Mouse (Mus musculus): ENCODE data around the gene Kcnip4.

Gene Kcnip4

GRCm38 (mm10) chr5:49356381-49356780 lies 168.3 kb downstream of the Kcnip4 start:
- in situ Hi-C loops (cut with MboI, MseI) = no loop called here

DNA sequence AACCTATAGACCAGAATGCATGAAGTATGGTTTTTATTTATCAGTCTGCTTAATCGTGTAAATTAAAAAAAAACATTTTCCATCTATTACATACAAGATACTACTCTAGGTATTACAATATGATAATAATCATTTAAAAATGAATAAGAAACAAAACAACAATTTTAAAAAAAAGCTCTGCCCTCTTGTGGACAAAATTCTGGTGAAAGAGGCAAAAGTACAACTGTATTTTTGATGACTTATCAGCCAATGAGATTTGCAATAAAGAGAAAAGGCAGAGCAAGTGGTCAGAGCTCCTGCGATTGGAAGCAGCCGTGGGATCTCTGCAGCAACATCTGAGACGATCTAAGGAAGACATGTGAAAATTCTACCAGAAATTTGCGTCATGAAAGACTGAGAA lies 172.6 kb downstream of the Kcnip4 start:
- in situ Hi-C loops (cut with MboI, MseI) = loop anchor here (5.0 kb wide), 1 partner anchor 260 kb away; no protein-coding TSS in a partner anchor

DNA sequence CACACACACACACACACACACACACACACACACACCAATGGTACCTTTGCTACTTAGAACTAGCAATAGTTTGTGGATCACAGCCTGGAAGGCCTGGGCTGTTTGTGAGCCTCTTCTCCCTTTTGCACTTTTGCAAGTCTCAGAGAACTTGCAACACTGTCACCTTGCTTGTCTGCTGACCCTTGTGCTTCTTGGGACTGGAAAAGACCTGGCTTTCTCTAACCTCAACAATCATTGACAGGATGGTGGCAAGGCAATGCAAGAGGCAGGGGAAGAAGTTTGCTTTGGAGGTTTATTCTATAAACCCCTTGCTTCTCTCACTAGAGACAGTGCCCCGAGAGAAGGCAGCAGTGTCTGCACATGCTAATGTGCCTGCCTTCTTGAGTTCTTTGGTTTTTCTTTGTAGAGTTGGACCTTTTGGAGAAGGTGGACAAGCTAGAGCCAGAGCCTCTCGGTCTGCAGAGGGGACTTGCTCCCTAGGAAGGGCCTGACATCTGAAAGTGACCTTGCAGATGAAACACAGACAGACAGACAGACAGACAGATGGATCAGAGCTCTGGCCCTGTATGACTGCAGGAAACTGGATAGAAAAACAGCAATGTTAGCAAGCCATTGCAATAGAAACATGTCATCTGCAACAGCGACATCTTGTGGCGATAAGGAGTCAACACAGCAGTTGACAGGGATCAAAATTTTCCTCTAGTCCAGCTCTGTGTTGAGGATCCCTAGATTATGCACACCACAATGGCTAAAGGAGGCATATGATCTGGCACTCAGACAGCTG lies 174.4 kb downstream of the Kcnip4 start:
- in situ Hi-C loops (cut with MboI, MseI) = loop anchor here (5.0 kb wide), 1 partner anchor 258 kb away; no protein-coding TSS in a partner anchor

GRCm38 (mm10) chr5:49349541-49349940 lies 175.2 kb downstream of the Kcnip4 start:
- in situ Hi-C loops (cut with MboI, MseI) = no loop called here

DNA sequence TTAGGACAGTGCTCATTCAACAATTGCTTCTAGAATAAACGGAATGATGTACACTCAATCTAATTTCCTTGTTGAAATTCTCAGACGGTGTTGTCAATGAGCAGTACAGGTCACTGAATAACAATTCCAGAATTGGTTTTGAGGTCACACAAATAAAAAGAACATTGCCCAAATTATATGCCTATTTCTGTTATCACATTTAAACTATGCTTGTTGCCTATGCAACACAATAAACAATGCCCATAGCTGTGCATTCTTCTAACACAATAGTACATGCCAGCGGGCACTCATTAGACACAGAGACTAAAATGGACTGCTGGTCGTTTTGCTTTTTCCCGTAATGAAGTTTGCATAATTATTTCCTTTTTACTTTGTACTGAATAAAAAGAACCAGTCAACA lies 176.2 kb downstream of the Kcnip4 start:
- in situ Hi-C loops (cut with MboI, MseI) = no loop called here

- in situ Hi-C loops (cut with MboI, MseI) = loop anchor here (5.0 kb wide), 1 partner anchor 58 kb away; no protein-coding TSS in a partner anchor
These were observed 180.1 kb downstream of the Kcnip4 start for GRCm38 (mm10) chr5:49344606-49345005.

GRCm38 (mm10) chr5:49337164-49337563 lies 187.5 kb downstream of the Kcnip4 start:
- in situ Hi-C loops (cut with MboI, MseI) = no loop called here

GRCm38 (mm10) chr5:49333063-49333462 lies 191.6 kb downstream of the Kcnip4 start:
- in situ Hi-C loops (cut with MboI, MseI) = no loop called here

GRCm38 (mm10) chr5:49329023-49329422 lies 195.7 kb downstream of the Kcnip4 start:
- in situ Hi-C loops (cut with MboI, MseI) = no loop called here

- in situ Hi-C loops (cut with MboI, MseI) = no loop called here
These were observed 206.0 kb downstream of the Kcnip4 start for GRCm38 (mm10) chr5:49318661-49319060.

GRCm38 (mm10) chr5:49317869-49318268 lies 206.8 kb downstream of the Kcnip4 start:
- in situ Hi-C loops (cut with MboI, MseI) = no loop called here

DNA sequence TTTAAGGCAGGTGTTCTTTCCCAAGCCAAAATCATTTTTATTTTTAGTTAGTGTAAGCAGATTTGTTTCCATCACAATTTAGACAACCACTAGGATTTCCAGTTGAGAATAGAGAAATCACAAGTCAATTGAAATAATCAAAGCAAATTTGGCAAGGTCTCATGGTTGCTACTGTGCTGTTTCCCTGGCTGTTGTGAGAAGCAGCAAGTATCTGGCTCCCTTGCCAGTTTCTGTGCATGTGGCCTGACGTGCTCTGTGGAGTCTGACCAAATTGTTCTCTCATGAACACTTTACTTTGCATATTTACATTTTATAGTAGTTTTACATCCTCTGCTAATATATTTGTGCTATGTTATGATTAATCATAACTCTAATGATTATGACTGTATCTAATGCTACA lies 217.9 kb downstream of the Kcnip4 start:
- in situ Hi-C loops (cut with MboI, MseI) = no loop called here

DNA sequence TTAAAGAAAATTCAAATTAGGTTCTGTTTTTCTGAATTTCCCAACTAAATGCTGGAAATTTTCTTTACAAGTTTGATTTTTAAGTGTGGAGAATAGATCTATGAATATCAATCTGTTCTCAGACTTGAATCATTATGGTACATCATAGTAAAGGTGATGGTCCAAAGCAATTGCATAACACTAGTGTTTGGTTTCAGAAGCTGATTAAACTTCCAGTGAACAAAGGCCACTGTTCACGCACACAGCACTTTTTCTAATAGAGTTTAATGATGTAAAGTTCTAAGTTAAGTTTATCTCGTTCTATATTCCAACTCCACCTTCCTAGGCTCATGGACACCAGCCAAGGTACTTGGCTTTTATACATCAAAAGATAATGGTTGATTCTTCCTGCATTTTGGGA lies 219.4 kb downstream of the Kcnip4 start:
- in situ Hi-C loops (cut with MboI, MseI) = no loop called here

- in situ Hi-C loops (cut with MboI, MseI) = no loop called here
These were observed 226.1 kb downstream of the Kcnip4 start for GRCm38 (mm10) chr5:49298654-49299053.

- in situ Hi-C loops (cut with MboI, MseI) = no loop called here
These were observed 232.3 kb downstream of the Kcnip4 start for GRCm38 (mm10) chr5:49292421-49292820.

DNA sequence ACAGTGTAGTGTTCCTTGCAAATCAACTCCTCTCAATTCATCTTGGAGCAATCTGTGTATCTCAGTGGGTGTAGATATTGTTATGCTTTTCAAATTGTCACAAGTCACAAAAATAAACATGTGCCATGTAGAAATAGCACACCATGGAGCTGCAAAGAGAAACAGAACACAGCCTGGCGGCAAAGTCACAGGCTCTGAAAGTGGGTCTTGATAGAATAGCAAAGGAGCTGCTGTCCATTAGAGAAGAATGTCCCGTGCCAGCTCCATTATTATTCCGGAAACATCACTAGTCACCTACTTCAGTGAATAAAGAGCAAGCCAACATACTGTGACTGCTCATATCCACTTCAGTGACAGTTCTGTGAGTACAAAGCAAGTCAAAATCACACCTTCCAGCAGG lies 232.9 kb downstream of the Kcnip4 start:
- in situ Hi-C loops (cut with MboI, MseI) = no loop called here

DNA sequence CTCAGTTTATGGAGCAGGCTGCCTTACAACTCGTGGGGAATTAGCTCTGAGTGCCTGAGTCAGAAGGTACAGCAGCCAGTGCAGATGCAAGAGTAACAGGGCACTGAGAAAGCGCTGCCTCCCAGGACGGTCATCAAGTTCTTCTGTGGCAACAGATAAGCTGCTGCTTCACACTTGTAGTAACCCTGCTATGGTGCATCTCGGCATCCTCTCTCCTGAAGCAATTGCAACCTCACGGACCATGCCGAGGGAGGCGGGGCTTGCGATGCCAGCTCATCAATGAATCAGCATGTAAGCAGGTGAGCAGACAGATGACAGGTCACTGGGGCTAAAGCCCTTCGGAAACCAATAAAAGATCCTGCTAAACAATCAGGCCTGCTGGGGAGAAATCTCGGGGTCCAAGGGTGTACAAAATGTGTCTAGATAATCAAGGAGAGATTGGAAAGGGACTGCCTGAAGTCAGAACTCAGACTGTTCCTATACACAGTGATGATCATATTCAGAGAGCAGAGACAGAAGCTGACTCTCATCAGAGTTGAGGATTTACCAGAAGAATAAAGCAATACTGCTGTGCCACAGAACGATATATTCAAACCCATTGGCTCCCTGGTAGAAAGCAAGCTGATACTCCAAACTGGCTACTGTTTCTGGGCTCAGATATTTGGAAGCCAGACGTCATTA lies 239.1 kb downstream of the Kcnip4 start:
- in situ Hi-C loops (cut with MboI, MseI) = no loop called here

DNA sequence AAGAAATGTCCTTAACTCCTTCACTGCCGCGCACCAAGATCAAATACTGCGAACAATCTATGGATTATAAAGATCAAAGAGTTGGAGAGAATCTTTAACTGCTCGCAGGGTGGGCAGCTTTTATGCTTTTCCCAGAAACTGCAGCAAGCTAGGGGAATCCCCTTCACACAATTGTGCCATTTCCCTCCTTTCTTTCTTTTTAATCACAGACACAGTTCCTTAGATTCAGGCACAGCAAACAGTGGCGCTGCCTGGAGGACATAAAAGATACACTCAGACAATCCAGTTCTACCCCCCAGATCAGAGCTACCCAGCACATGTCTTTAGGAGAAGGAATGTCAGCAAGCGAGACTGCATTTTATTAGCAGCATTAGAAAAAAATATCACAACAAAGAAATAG lies 239.9 kb downstream of the Kcnip4 start:
- in situ Hi-C loops (cut with MboI, MseI) = no loop called here

GRCm38 (mm10) chr5:49283403-49283802 lies 241.3 kb downstream of the Kcnip4 start:
- in situ Hi-C loops (cut with MboI, MseI) = no loop called here

- in situ Hi-C loops (cut with MboI, MseI) = no loop called here
These were observed 252.8 kb downstream of the Kcnip4 start for GRCm38 (mm10) chr5:49271864-49272263.

GRCm38 (mm10) chr5:49268807-49269206 lies 255.9 kb downstream of the Kcnip4 start:
- in situ Hi-C loops (cut with MboI, MseI) = loop anchor here (10.0 kb wide), 1 partner anchor 966 kb away; no protein-coding TSS in a partner anchor

DNA sequence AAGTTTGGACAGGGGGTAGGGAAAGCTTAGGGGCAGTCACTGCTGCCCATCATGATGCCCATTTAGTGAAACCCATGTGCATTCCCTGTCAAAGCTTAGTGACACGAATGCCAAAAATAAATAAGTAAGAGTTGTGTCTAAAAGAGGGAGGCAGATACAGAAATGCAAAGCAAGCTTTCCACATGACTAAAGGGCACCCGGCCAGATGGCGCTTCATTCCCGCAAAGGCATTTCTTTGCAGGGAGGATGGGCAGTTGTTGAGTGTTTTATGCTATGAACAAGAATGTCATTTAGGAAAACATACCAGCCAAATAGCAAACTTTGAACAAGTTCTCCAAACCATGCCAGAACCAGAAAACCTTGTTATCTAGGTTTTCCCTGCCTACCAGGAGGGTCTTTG lies 265.4 kb downstream of the Kcnip4 start:
- in situ Hi-C loops (cut with MboI, MseI) = no loop called here

DNA sequence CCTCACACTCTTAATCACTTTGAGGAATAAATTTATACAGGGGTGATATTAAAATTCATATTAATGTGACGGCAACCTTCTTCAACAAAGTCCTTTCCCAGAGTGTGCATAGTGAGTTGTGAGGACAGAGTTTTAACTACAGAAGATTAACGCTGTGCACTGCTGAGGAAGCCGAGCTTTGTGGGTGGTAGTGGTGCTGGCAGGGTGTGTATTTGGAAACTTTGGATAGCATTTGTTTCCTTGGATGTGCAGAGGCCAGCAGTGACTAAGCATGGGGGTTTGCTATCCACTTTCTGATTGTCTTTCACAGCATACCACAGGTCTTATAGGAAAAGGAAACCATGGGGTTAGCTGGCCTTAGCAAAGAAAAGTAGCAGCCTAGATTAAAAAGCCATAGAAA lies 267.9 kb downstream of the Kcnip4 start:
- in situ Hi-C loops (cut with MboI, MseI) = no loop called here

Data from T-helper 2 cell (primary cell).